Mouse (Mus musculus): ENCODE measurements around the gene Cd164. TPM values are rescaled to one million over a fixed set of nuclear protein-coding genes. Genes with fewer than 3 reads are reported as not detected.
"Not testable (repeated sequence)": the region's sequence is repeated elsewhere in the genome, so short reads cannot be mapped to it uniquely, and the experiment has no call there.

Gene Cd164
- polyA plus RNA-seq, 1 experiment from 2014 or later = 112 TPM

DNA sequence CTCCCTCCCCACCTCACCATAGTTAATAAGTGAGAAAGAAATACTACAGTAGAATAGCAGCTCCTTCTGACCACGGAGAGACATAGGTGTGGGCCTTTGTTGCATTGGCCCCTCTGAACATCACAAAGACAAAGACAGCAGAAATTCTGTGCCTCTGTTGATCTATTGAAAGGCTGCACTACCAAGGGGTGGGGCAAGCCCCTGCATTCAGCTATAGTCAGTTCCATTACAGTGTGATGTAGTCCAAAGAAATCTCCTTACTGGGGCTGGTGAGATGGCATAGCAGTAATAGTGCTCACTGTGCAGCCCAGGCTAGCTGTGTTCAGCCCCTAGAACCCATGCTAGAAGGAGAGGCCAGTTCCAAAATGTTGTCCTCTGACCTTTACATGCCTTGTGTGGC lies 14.2 kb upstream of the Cd164 start:
- 57% methylated on average over 1 of the region's 1 CpGs for WGBS
- Histone ChIP-seq H3K9me3 (ENCODE audit: control insufficient read depth, low read length) (no peaks in the 10 kb centered on the region), H3K36me3 (ENCODE audit: control insufficient read depth, insufficient read depth, low read length) (no peaks in the 10 kb centered on the region), H3K9ac (ENCODE audit: low read length) (no peak overlapping the region), H3K27ac (replicated peaks) (no peak overlapping the region), H3K4me2 (replicated peaks; ENCODE audit: low read depth) (no peak overlapping the region), H3K4me3 (ENCODE audit: low read depth, low read length) (no peak overlapping the region), H3K4me1 (replicated peaks; ENCODE audit: control insufficient read depth, insufficient read depth) (no peaks in the 10 kb centered on the region), H3K27me3 (ENCODE audit: control insufficient read depth, insufficient read depth, low read length) (no peaks in the 10 kb centered on the region)
- no peak for TF ChIP-seq EP300 (optimal IDR thresholded peaks at IDR 0.05)
- TF ChIP-seq CTCF (IDR thresholded peaks at IDR 0.05; ENCODE audit: low read depth) = no peak
- ATAC-seq (ENCODE audit: low FRiP score, low TSS enrichment) = peak; percentile 24; the same call in 1 of the 2 replicates
- DNase-seq (ENCODE audit: low spot score) = no peak

DNA sequence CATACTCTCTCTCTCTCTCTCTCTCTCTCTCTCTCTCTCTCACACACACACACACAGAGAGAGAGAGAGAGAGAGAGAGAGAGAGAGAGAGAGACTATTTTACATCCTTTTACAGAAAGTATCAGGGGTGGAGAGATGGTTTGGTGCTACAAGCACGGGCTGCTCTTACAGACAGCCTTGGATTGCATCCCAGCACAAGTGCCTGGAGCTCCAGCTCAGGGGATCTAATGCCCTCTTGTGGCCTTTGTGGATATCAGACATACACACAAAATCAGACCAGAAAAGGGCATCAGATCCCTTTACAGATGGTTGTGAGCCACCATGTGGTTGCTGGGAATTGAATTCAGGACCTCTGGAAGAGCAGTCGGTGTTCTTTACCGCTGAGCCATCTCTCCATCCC lies 13.8 kb upstream of the Cd164 start:
- peak; percentile 58 for DNase-seq (ENCODE audit: low spot score)
- H3K4me2 ChIP-seq (replicated peaks; ENCODE audit: low read depth); H3K27me3 ChIP-seq (ENCODE audit: control insufficient read depth, insufficient read depth, low read length); H3K36me3 ChIP-seq (ENCODE audit: control insufficient read depth, insufficient read depth, low read length); H3K27ac ChIP-seq (replicated peaks); H3K4me3 ChIP-seq (ENCODE audit: low read depth, low read length); H3K9me3 ChIP-seq (ENCODE audit: control insufficient read depth, low read length); H3K9ac ChIP-seq (ENCODE audit: low read length); H3K4me1 ChIP-seq (replicated peaks; ENCODE audit: control insufficient read depth, insufficient read depth): not testable (repeated sequence)
- peak; percentile 90 for TF ChIP-seq CTCF (IDR thresholded peaks at IDR 0.05; ENCODE audit: low read depth)
- peak; percentile 72; the same call in 1 of the 2 replicates for ATAC-seq (ENCODE audit: low FRiP score, low TSS enrichment)
- WGBS = 7% methylated on average over 3 of the region's 3 CpGs

DNA sequence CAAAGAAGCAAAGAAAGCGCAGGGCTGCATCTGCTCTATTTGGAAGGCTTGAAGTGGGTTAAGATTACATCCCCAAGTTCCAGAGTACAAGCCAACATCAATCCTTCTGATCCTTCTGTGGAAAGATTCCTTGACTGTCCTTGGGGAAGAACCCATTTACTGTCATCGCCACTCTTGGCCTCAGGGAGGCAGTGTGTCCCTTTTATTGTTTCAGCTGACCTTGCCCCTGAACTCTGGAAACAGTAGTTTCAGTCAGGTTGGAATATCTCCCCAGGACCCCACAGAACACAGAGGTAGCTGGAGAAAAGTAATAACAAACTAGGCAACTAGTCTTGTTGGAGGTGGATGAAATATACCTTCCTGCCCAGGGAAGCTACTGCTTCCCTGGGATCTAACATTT lies 10.1 kb upstream of the Cd164 start:
- Histone ChIP-seq H3K27ac (replicated peaks) (no peak overlapping the region), H3K4me1 (replicated peaks; ENCODE audit: control insufficient read depth, insufficient read depth) (no peaks in the 10 kb centered on the region), H3K27me3 (ENCODE audit: control insufficient read depth, insufficient read depth, low read length) (no peaks in the 10 kb centered on the region), H3K4me2 (replicated peaks; ENCODE audit: low read depth) (no peak overlapping the region), H3K4me3 (ENCODE audit: low read depth, low read length) (no peak overlapping the region), H3K36me3 (ENCODE audit: control insufficient read depth, insufficient read depth, low read length) (no peaks in the 10 kb centered on the region), H3K9ac (ENCODE audit: low read length) (no peak overlapping the region), H3K9me3 (ENCODE audit: control insufficient read depth, low read length) (no peaks in the 10 kb centered on the region)
- DNase-seq (ENCODE audit: low spot score) (no peak), ATAC-seq (ENCODE audit: low FRiP score, low TSS enrichment) (no peak)
- WGBS = 33% methylated on average over 2 of the region's 2 CpGs
- no peak for TF ChIP-seq EP300 (optimal IDR thresholded peaks at IDR 0.05)
- peak; percentile 75 for TF ChIP-seq CTCF (IDR thresholded peaks at IDR 0.05; ENCODE audit: low read depth)

DNA sequence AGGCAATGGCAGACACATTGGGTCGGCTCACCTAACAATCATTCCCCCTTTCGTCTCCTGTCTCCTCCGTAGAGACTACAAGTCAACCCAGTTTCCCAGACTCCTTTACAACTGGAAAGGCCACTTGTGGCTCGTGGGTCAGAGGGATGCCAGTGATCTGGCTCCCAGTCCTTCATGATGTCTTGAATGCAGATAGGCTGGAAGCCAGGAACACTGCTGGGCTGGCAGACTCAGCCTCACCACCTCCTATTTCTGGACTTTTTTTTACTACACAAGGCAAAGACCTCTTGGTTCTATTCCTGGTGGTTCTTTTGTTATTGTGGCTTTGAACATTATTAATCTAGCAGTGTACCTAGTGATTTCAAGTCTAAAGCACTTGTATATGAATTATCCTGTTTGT lies 4.9 kb upstream of the Cd164 start:
- Histone ChIP-seq H3K9ac (ENCODE audit: low read length) (no peak overlapping the region), H3K27ac (replicated peaks) (no peak overlapping the region), H3K4me2 (replicated peaks; ENCODE audit: low read depth) (no peak overlapping the region), H3K36me3 (ENCODE audit: control insufficient read depth, insufficient read depth, low read length) (no peaks in the 10 kb centered on the region), H3K4me1 (replicated peaks; ENCODE audit: control insufficient read depth, insufficient read depth) (no peaks in the 10 kb centered on the region), H3K4me3 (ENCODE audit: low read depth, low read length) (no peak overlapping the region), H3K9me3 (ENCODE audit: control insufficient read depth, low read length) (no peaks in the 10 kb centered on the region), H3K27me3 (ENCODE audit: control insufficient read depth, insufficient read depth, low read length) (no peaks in the 10 kb centered on the region)
- DNase-seq (ENCODE audit: low spot score) (no peak), ATAC-seq (ENCODE audit: low FRiP score, low TSS enrichment) (no peak)
- 75% methylated on average over 4 of the region's 4 CpGs for WGBS
- TF ChIP-seq EP300 (optimal IDR thresholded peaks at IDR 0.05) (no peak), CTCF (IDR thresholded peaks at IDR 0.05; ENCODE audit: low read depth) (no peak)

DNA sequence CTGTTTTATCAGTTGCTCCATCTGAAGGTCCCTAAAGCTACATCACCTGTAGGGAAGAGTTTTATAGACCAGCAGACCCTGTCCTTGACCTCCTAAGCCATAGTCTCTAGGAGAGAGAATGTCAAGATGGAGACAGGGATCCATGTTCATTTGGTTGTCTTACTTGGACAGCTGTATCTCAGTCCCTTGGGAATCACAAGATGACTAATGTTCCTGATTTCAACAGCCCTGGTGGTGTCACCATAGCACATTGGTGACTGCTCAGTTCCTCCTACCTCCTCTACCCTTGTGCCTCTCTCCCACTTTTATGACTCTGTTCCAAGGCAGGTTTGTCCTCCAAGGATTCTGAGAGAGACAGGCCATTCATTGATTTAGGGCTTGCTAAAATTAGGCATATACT lies 4.3 kb upstream of the Cd164 start:
- Histone ChIP-seq H3K27ac (replicated peaks) (no peak overlapping the region), H3K4me2 (replicated peaks; ENCODE audit: low read depth) (no peak overlapping the region)
- no peak for TF ChIP-seq CTCF (IDR thresholded peaks at IDR 0.05; ENCODE audit: low read depth)
- TF ChIP-seq EP300 (optimal IDR thresholded peaks at IDR 0.05) = no peak

DNA sequence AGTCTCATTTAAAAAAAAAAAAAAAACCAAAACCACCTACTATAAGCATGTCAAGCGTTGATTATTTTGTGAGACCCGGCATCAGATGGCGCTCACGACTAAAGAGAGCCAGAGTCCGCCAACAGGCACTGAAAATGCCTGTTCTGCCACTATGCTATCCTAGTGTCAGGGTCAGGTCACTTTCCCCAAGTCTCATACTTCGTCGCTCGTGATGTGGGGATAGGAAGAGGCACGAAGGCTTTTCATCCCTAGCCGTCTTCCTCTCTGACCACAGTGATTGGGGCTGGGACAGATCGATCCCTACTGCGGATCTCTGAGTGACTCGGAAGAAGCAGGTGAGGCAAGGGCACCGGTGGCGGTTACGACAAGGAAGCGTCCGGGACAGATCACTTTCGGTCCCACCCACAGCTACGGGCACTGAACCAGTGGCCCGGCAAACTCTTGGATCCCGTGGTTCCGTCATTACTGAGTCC lies 670 bp upstream of the Cd164 start:
- TF ChIP-seq CTCF (IDR thresholded peaks at IDR 0.05; ENCODE audit: low read depth) (peak; percentile 80), EP300 (optimal IDR thresholded peaks at IDR 0.05) (no peak)
- Histone ChIP-seq H3K4me1 (replicated peaks; ENCODE audit: control insufficient read depth, insufficient read depth) (no peaks in the 10 kb centered on the region), H3K4me2 (replicated peaks; ENCODE audit: low read depth) (peak overlapping the region; percentile 65), H3K27ac (replicated peaks) (peak overlapping the region; percentile 98), H3K9me3 (ENCODE audit: control insufficient read depth, low read length) (no peaks in the 10 kb centered on the region), H3K9ac (ENCODE audit: low read length) (peak overlapping the region; percentile 62), H3K36me3 (ENCODE audit: control insufficient read depth, insufficient read depth, low read length) (no peaks in the 10 kb centered on the region), H3K4me3 (ENCODE audit: low read depth, low read length) (peak overlapping the region; percentile 92), H3K27me3 (ENCODE audit: control insufficient read depth, insufficient read depth, low read length) (no peaks in the 10 kb centered on the region)
- DNase-seq (ENCODE audit: low spot score) (peak; percentile 82), ATAC-seq (ENCODE audit: low FRiP score, low TSS enrichment) (peak; percentile 73)
- under 1% methylated on average over 23 of the region's 23 CpGs for WGBS

More for the DNA sequence above, 4.3 kb upstream of the Cd164 start:
- no peak overlapping the region for H3K9ac ChIP-seq (ENCODE audit: low read length)
- no peak overlapping the region for H3K4me3 ChIP-seq (ENCODE audit: low read depth, low read length)
- H3K36me3 ChIP-seq (ENCODE audit: control insufficient read depth, insufficient read depth, low read length) = no peaks in the 10 kb centered on the region
- no peaks in the 10 kb centered on the region for H3K9me3 ChIP-seq (ENCODE audit: control insufficient read depth, low read length)
- no peaks in the 10 kb centered on the region for H3K27me3 ChIP-seq (ENCODE audit: control insufficient read depth, insufficient read depth, low read length)
- ATAC-seq (ENCODE audit: low FRiP score, low TSS enrichment) (no peak), DNase-seq (ENCODE audit: low spot score) (no peak)
- H3K4me1 ChIP-seq (replicated peaks; ENCODE audit: control insufficient read depth, insufficient read depth) = no peaks in the 10 kb centered on the region

Measured in stomach, postnatal 0 days (tissue).